Mouse (Mus musculus): ENCODE data around the gene Apol9a. TPM values are rescaled to one million over a fixed set of nuclear protein-coding genes. Genes with fewer than 3 reads are reported as not detected.

The Apol9a gene
- polyA plus RNA-seq, 1 experiment from 2014 or later: 0.35 TPM

DNA sequence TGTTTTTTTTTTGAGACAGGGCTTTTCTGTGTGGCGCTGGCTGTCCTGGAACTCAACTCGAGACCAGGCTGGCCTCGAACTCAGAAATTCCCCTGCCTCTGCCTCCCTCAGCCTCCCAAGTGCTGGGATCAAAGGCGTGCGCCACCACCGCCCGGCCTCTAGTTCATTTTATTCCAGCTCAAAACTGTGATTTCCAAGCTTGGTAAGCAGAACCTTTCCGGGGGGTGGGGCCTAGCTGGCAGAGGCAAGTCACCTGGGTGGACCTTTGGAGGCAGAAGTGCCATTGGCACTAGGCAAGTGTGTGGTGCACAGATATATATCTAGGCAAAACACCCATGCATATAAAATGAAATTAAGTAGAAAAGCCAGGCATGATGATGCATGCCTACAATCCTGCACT is 43.4 kb downstream of the Apol9a start:
- no peak overlapping the region for H3K4me3 ChIP-seq (ENCODE audit: low read depth, low read length)
- no peaks in the 10 kb centered on the region for H3K36me3 ChIP-seq (ENCODE audit: control insufficient read depth, insufficient read depth, low read length)
- 0 out of 2 replicates have a peak, but pooled peaks cover 5% of the 10 kb centered on the region for H3K4me1 ChIP-seq (ENCODE audit: control insufficient read depth, insufficient read depth, low read length)
- peak overlapping the region; percentile 31; the same call in 1 of the 2 replicates for H3K27ac ChIP-seq (ENCODE audit: low read depth, low read length)
- no peak for ATAC-seq (ENCODE audit: low read depth)
- no peaks in the 10 kb centered on the region for H3K9me3 ChIP-seq (ENCODE audit: control insufficient read depth, low read length)
- H3K4me2 ChIP-seq (ENCODE audit: low read depth, low read length): no peak overlapping the region; the same call in 1 of the 2 replicates
- no peak overlapping the region for H3K9ac ChIP-seq (replicated peaks; ENCODE audit: low read depth, low read length)
- no peaks in the 10 kb centered on the region for H3K27me3 ChIP-seq (ENCODE audit: control insufficient read depth, insufficient read depth, low read length)
- WGBS: 46% methylated on average over 8 of the region's 8 CpGs

GRCm38 (mm10) chr15:77366706-77367484 is 44.0 kb downstream of the Apol9a start:
- ATAC-seq (ENCODE audit: low read depth): peak; percentile 67
- Histone ChIP-seq H3K4me2 (ENCODE audit: low read depth, low read length) (peak overlapping the region; percentile 55), H3K36me3 (ENCODE audit: control insufficient read depth, insufficient read depth, low read length) (no peaks in the 10 kb centered on the region), H3K27ac (ENCODE audit: low read depth, low read length) (peak overlapping the region; percentile 63), H3K9me3 (ENCODE audit: control insufficient read depth, low read length) (no peaks in the 10 kb centered on the region), H3K4me1 (ENCODE audit: control insufficient read depth, insufficient read depth, low read length) (0 out of 2 replicates have a peak, but pooled peaks cover 5% of the 10 kb centered on the region), H3K27me3 (ENCODE audit: control insufficient read depth, insufficient read depth, low read length) (no peaks in the 10 kb centered on the region), H3K9ac (replicated peaks; ENCODE audit: low read depth, low read length) (peak overlapping the region; percentile 22), H3K4me3 (ENCODE audit: low read depth, low read length) (peak overlapping the region; percentile 19)
- WGBS: under 1% methylated on average over 26 of the region's 26 CpGs

GRCm38 (mm10) chr15:77365700-77366570 is 45.0 kb downstream of the Apol9a start:
- WGBS: 60% methylated on average over 9 of the region's 9 CpGs
- Histone ChIP-seq H3K36me3 (ENCODE audit: control insufficient read depth, insufficient read depth, low read length) (no peaks in the 10 kb centered on the region), H3K4me1 (ENCODE audit: control insufficient read depth, insufficient read depth, low read length) (0 out of 2 replicates have a peak, but pooled peaks cover 5% of the 10 kb centered on the region), H3K27me3 (ENCODE audit: control insufficient read depth, insufficient read depth, low read length) (no peaks in the 10 kb centered on the region), H3K4me3 (ENCODE audit: low read depth, low read length) (no peak overlapping the region), H3K27ac (ENCODE audit: low read depth, low read length) (no peak overlapping the region), H3K9ac (replicated peaks; ENCODE audit: low read depth, low read length) (no peak overlapping the region), H3K9me3 (ENCODE audit: control insufficient read depth, low read length) (no peaks in the 10 kb centered on the region), H3K4me2 (ENCODE audit: low read depth, low read length) (peak overlapping the region; percentile 55; the same call in 1 of the 2 replicates)
- ATAC-seq (ENCODE audit: low read depth): no peak

- no peak for ATAC-seq (ENCODE audit: low read depth)
- H3K9me3 ChIP-seq (ENCODE audit: control insufficient read depth, low read length): no peaks in the 10 kb centered on the region
- H3K27me3 ChIP-seq (ENCODE audit: control insufficient read depth, insufficient read depth, low read length): no peaks in the 10 kb centered on the region
- H3K27ac ChIP-seq (ENCODE audit: low read depth, low read length): no peak overlapping the region
- H3K36me3 ChIP-seq (ENCODE audit: control insufficient read depth, insufficient read depth, low read length): no peaks in the 10 kb centered on the region
- no peak overlapping the region for H3K9ac ChIP-seq (replicated peaks; ENCODE audit: low read depth, low read length)
- 0 out of 2 replicates have a peak, but pooled peaks cover 8% of the 10 kb centered on the region for H3K4me1 ChIP-seq (ENCODE audit: control insufficient read depth, insufficient read depth, low read length)
- H3K4me2 ChIP-seq (ENCODE audit: low read depth, low read length): no peak overlapping the region
- no peak overlapping the region for H3K4me3 ChIP-seq (ENCODE audit: low read depth, low read length)
- WGBS: 72% methylated on average over 3 of the region's 3 CpGs
Observed at GRCm38 (mm10) chr15:77364026-77364425, 46.9 kb downstream of the Apol9a start.

GRCm38 (mm10) chr15:77363578-77363977 is 47.4 kb downstream of the Apol9a start:
- Histone ChIP-seq H3K9ac (replicated peaks; ENCODE audit: low read depth, low read length) (no peak overlapping the region), H3K36me3 (ENCODE audit: control insufficient read depth, insufficient read depth, low read length) (no peaks in the 10 kb centered on the region), H3K27me3 (ENCODE audit: control insufficient read depth, insufficient read depth, low read length) (no peaks in the 10 kb centered on the region), H3K4me3 (ENCODE audit: low read depth, low read length) (no peak overlapping the region), H3K9me3 (ENCODE audit: control insufficient read depth, low read length) (no peaks in the 10 kb centered on the region), H3K4me2 (ENCODE audit: low read depth, low read length) (no peak overlapping the region), H3K27ac (ENCODE audit: low read depth, low read length) (no peak overlapping the region), H3K4me1 (ENCODE audit: control insufficient read depth, insufficient read depth, low read length) (0 out of 2 replicates have a peak, but pooled peaks cover 8% of the 10 kb centered on the region)
- 24% methylated on average over 6 of the region's 6 CpGs for WGBS
- no peak for ATAC-seq (ENCODE audit: low read depth)

DNA sequence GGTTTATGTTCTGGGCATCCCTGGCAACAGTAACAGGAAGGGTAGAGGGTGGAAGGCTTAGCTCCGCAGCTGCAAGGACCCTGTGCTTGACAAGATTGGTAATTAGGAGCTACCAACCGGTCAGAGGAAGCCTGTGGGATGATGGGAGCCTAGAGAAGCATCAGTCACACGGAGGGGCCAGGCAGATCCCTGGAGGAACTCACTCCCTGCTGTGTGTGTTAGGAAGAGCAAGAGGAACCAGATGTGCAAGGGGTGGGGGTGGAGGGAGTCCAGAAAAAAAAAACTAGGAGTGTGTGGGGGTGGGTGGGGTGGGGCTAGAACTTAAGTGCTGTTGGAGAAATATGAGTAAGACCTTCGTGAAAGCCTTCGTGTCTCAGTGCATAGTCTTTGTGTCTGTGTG is 48.0 kb downstream of the Apol9a start:
- Histone ChIP-seq H3K27me3 (ENCODE audit: control insufficient read depth, insufficient read depth, low read length) (no peaks in the 10 kb centered on the region), H3K4me3 (ENCODE audit: low read depth, low read length) (no peak overlapping the region), H3K36me3 (ENCODE audit: control insufficient read depth, insufficient read depth, low read length) (no peaks in the 10 kb centered on the region), H3K4me2 (ENCODE audit: low read depth, low read length) (no peak overlapping the region), H3K4me1 (ENCODE audit: control insufficient read depth, insufficient read depth, low read length) (0 out of 2 replicates have a peak, but pooled peaks cover 8% of the 10 kb centered on the region), H3K27ac (ENCODE audit: low read depth, low read length) (no peak overlapping the region), H3K9ac (replicated peaks; ENCODE audit: low read depth, low read length) (no peak overlapping the region), H3K9me3 (ENCODE audit: control insufficient read depth, low read length) (no peaks in the 10 kb centered on the region)
- ATAC-seq (ENCODE audit: low read depth): no peak
- 25% methylated on average over 5 of the region's 5 CpGs for WGBS

- H3K27ac ChIP-seq (ENCODE audit: low read depth, low read length): no peak overlapping the region
- H3K27me3 ChIP-seq (ENCODE audit: control insufficient read depth, insufficient read depth, low read length): no peaks in the 10 kb centered on the region
- no peak overlapping the region for H3K9ac ChIP-seq (replicated peaks; ENCODE audit: low read depth, low read length)
- peaks cover 16% of the 10 kb centered on the region for H3K4me1 ChIP-seq (ENCODE audit: control insufficient read depth, insufficient read depth, low read length)
- H3K9me3 ChIP-seq (ENCODE audit: control insufficient read depth, low read length): no peaks in the 10 kb centered on the region
- no peak for ATAC-seq (ENCODE audit: low read depth)
- 93% methylated on average over 8 of the region's 8 CpGs for WGBS
- H3K36me3 ChIP-seq (ENCODE audit: control insufficient read depth, insufficient read depth, low read length): no peaks in the 10 kb centered on the region
- no peak overlapping the region for H3K4me3 ChIP-seq (ENCODE audit: low read depth, low read length)
- no peak overlapping the region for H3K4me2 ChIP-seq (ENCODE audit: low read depth, low read length)
Observed at GRCm38 (mm10) chr15:77359905-77360304, 51.0 kb downstream of the Apol9a start.

DNA sequence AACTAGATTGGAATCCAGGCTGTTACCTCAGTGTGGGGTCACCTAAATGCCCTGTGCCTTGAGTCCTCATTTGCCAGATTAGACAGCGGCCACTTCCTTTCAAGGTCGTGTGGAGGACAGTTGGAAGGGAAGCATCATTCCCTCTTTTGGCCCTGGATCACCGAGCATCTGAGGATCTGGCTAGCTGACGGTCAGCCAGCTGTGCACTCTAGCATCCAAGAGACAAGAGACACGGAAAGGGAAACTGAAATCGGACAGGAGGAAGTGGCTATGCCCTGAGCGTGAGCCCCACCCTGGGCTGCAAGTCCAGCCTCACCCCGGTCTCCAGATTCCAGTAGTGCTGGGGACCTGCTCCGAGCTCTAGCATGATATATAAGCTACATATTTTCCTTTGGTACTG is 51.4 kb downstream of the Apol9a start:
- Histone ChIP-seq H3K27ac (ENCODE audit: low read depth, low read length) (no peak overlapping the region; the same call in 1 of the 2 replicates), H3K36me3 (ENCODE audit: control insufficient read depth, insufficient read depth, low read length) (no peaks in the 10 kb centered on the region), H3K27me3 (ENCODE audit: control insufficient read depth, insufficient read depth, low read length) (no peaks in the 10 kb centered on the region), H3K9me3 (ENCODE audit: control insufficient read depth, low read length) (no peaks in the 10 kb centered on the region), H3K4me2 (ENCODE audit: low read depth, low read length) (peak overlapping the region; percentile 52; the same call in 1 of the 2 replicates), H3K9ac (replicated peaks; ENCODE audit: low read depth, low read length) (peak overlapping the region; percentile 56; the same call in 1 of the 2 replicates), H3K4me3 (ENCODE audit: low read depth, low read length) (no peak overlapping the region), H3K4me1 (ENCODE audit: control insufficient read depth, insufficient read depth, low read length) (peaks cover 16% of the 10 kb centered on the region)
- WGBS: 69% methylated on average over 9 of the region's 9 CpGs
- ATAC-seq (ENCODE audit: low read depth): no peak
